Mouse (Mus musculus) megakaryocyte, adult 5-6 weeks (primary cell): Measurements from ENCODE around the gene Cers1. TPM values are rescaled to one million over a fixed set of nuclear protein-coding genes. Genes with fewer than 3 reads are reported as not detected.

Experiments
- ATAC-seq: 2 replicates; pipeline ENCODE4 v1.8.0; 2016; ENCODE audit warnings: mild to moderate bottlenecking, inconsistent platforms; ENCODE audit not compliant: poor library complexity, severe bottlenecking
- total RNA-seq, 2 experiments: library from RNA; stranded (forward) in 1 of 2; stranded (reverse) in 1 of 2; fragments of 153-499, 151-499 nt in 1 of 2; fragments of 221-1000, 200-1000 nt in 1 of 2; gene quantifications; 2 replicates each; pipeline versions ENCODE4 v1.2.3 to v1.2.4; 2015 to 2017

The Cers1 gene
- not detected in 2 replicates for total RNA-seq (2015)
- total RNA-seq (2017), result not detected in 2 replicates

GRCm38 (mm10) chr8:70315624-70316510 is at the start of gene Cers1:
Gene Cers1, plus strand, starts transcription at chr8:70315775.
- ATAC-seq, result no peak

GRCm38 (mm10) chr8:70267674-70268073 is 47.9 kb upstream of the Cers1 start:
- ATAC-seq, result no peak

GRCm38 (mm10) chr8:70268311-70268710 is 47.3 kb upstream of the Cers1 start:
- no peak for ATAC-seq

GRCm38 (mm10) chr8:70268799-70269565 is 46.6 kb upstream of the Cers1 start:
- no peak for ATAC-seq

GRCm38 (mm10) chr8:70272949-70273348 is 42.6 kb upstream of the Cers1 start:
- ATAC-seq, result peak; percentile 80

- no peak for ATAC-seq
Observed at GRCm38 (mm10) chr8:70274350-70274749, 41.2 kb upstream of the Cers1 start.

GRCm38 (mm10) chr8:70276476-70276875 is 39.1 kb upstream of the Cers1 start:
- no peak for ATAC-seq

- no peak for ATAC-seq
Observed at GRCm38 (mm10) chr8:70278175-70278574, 37.4 kb upstream of the Cers1 start.

- ATAC-seq, result no peak
Observed at GRCm38 (mm10) chr8:70279266-70279665, 36.3 kb upstream of the Cers1 start.

- no peak for ATAC-seq
Observed at GRCm38 (mm10) chr8:70281001-70281400, 34.6 kb upstream of the Cers1 start.

- ATAC-seq, result peak; percentile 98
Observed at GRCm38 (mm10) chr8:70282603-70283135, 32.9 kb upstream of the Cers1 start, which contains the start of gene Homer3. Gene Homer3, plus strand, starts transcription at chr8:70282827.

GRCm38 (mm10) chr8:70283136-70284077 is 32.2 kb upstream of the Cers1 start:
- peak; percentile 14; the same call in 1 of the 2 replicates for ATAC-seq

GRCm38 (mm10) chr8:70284421-70284820 is 31.2 kb upstream of the Cers1 start:
- no peak for ATAC-seq

- ATAC-seq, result no peak
Observed at GRCm38 (mm10) chr8:70285304-70285703, 30.3 kb upstream of the Cers1 start.

GRCm38 (mm10) chr8:70286737-70287136 is 28.8 kb upstream of the Cers1 start:
- ATAC-seq, result no peak

- no peak for ATAC-seq
Observed at GRCm38 (mm10) chr8:70293988-70294405, 21.6 kb upstream of the Cers1 start.

- ATAC-seq, result no peak
Observed at GRCm38 (mm10) chr8:70300881-70301280, 14.7 kb upstream of the Cers1 start.

GRCm38 (mm10) chr8:70302358-70302890 is 13.2 kb upstream of the Cers1 start, which contains the start of the genes Ddx49 and Cope:
Gene Ddx49, minus strand, starts transcription at chr8:70302489.
Gene Cope, plus strand, starts transcription at chr8:70302518.
- peak; percentile 94 for ATAC-seq

GRCm38 (mm10) chr8:70302901-70303300 is 12.7 kb upstream of the Cers1 start:
- ATAC-seq, result 0 out of 2 replicates have a peak, but pooled peaks have one; percentile 8

GRCm38 (mm10) chr8:70309311-70309710 is 6.3 kb upstream of the Cers1 start:
- ATAC-seq, result no peak
